Mouse (Mus musculus): ENCODE data around the gene Klrg2. TPM values are rescaled to one million over a fixed set of nuclear protein-coding genes. Genes with fewer than 3 reads are reported as not detected.

The Klrg2 gene
- polyA plus RNA-seq, 1 experiment from 2014 or later = 0.15 TPM

Other genes starting within 250 kb of the Klrg2 start
- 14.9 and 17.2 TPM in 2 replicates for gene Ubn2, start 203.3 kb downstream of the Klrg2 start, polyA plus RNA-seq (2014; fragmentation: Nextera tagmentation; extraction: Ambion mirVana)
- 94.2 and 99.0 TPM in 2 replicates for gene Fmc1, start 103.7 kb downstream of the Klrg2 start, polyA plus RNA-seq (2014; fragmentation: Nextera tagmentation; extraction: Ambion mirVana)
- gene Luc7l2, start 85.9 kb downstream of the Klrg2 start, polyA plus RNA-seq (2014; fragmentation: Nextera tagmentation; extraction: Ambion mirVana) = 42.7 and 43.7 TPM in 2 replicates
- 1.0 and 1.8 TPM in 2 replicates for gene Clec2l, start 25.8 kb upstream of the Klrg2 start, polyA plus RNA-seq (2014; fragmentation: Nextera tagmentation; extraction: Ambion mirVana)
- gene Tbxas1, start 238.2 kb upstream of the Klrg2 start, polyA plus RNA-seq (2014; fragmentation: Nextera tagmentation; extraction: Ambion mirVana) = 1.0 and 1.3 TPM in 2 replicates
- 20.5 and 21.7 TPM in 2 replicates for gene Hipk2, start 238.9 kb upstream of the Klrg2 start, polyA plus RNA-seq (2014; fragmentation: Nextera tagmentation; extraction: Ambion mirVana)

Data from limb, embryonic 11.5 days (tissue).